Mouse (Mus musculus) fat pad, adult 2 months (tissue): ENCODE measurements at regions not wholly inside any gene's neighbourhood (a gene's known extent, or its start where the extent isn't known, plus 50 kb on each side); places are given as distances from the start of the nearest gene placed in this dataset.

Experiments
- DNase-seq: peaks from one replicate; pipeline ENCODE4 v3.0.0-alpha.2; 2011; ENCODE audit warnings: low read depth, low spot score; ENCODE audit errors: extremely low read depth

DNA sequence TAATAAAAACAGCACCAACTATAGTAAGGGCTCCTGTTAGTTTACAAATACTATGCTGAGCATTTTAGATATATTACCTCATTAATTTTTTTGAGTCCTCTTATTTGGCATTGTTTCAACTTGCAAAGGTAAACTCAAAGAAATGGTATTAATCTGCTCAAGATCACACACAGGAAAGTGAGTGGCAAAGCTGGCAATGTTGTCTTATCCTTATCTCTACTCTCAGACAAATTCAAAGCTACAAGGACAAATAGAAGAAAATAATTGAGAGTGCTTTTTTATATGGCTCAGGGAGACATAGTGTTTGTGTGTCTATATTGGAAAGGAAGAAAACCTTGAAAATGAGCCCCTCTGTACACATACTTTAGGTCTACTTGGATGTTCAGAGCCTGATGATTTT is 411.9 kb upstream of the Mgat4c start:
- DNase-seq, result no peak

DNA sequence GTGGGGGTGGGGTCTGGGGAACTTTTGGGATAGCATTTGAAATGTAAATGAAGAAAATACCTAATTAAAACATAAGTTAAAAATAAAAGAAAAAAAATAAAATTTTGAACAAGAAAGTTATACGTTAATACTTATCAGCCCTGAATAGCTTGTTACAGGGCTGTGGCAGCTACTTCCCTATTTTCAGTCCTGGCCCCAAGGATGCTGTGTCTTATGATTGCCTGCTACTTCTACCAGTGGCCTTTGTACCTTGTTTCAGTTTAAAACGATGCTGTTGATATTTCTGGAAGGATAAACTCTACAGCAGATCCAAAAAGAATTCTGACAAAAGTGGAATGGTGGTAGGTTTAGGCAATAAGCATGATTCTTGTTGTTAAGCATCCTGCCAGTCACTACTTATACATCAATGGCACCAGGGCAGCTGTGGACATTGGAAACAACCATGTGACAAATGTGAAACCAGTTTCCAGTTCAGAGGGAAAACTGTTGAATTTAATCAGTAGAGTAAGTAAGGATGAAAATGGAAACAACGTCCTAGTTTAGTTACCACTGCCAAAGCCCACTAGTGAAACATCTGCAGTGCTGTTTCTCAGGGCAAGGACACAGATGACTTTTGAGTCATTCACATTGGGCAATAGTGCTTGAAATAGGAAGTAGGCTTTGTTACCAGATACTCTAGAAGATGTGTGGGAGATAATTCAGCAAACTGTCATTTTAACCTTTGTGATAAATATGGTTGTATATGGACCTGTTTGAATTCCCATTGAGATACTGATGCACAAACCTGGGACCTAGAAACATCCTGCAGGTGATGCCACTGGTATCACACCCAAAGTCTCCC is 409.6 kb upstream of the Mgat4c start:
- DNase-seq, result no peak

DNA sequence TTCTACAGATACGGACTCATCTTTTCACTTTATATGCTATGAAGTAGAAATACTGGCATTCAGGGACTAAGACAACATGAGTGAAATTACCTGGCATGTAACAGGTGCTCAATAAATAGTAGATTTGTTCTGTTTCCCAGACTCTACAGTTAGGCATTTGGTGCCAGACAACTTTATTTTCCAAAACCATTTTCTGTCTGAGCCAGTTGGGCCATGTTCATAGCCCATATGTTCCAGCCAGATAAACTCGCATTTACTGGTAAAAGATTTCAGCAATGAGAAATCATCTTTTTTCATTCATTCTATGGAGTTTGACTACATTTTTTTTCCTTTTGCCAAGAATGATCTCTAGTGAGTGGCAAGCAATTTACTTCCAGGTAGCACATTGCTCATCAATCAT is 393.2 kb upstream of the Mgat4c start:
- no peak for DNase-seq

DNA sequence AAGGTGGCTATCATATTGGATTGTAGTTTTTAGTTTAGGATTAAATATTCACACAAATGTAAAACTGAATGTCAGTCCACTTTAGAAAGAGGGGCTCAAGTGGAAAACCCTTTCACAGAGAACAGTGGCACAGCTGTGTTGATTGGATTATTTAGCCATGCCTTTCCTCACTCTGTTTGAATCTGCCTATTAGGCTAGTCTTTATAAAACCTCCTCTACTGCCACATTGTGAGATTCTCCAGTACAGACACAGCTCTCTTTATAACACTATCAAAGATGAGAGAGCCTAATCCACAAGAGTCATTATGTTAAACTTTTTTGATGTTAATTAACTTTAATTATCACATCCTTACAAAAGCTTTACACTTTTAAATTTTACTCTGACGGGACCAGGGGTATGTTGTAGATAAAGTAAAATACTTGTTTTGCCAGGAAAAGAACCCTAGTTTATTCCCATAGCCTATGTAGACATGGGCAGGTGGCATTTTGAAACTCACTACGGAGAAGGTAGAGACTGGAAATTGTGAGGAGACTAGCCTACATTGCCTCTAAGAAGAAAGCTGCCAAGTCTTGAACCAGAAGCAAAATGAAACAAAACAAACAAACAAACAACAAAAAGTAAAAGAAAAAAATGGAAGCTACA is 379.0 kb upstream of the Mgat4c start:
- no peak for DNase-seq

DNA sequence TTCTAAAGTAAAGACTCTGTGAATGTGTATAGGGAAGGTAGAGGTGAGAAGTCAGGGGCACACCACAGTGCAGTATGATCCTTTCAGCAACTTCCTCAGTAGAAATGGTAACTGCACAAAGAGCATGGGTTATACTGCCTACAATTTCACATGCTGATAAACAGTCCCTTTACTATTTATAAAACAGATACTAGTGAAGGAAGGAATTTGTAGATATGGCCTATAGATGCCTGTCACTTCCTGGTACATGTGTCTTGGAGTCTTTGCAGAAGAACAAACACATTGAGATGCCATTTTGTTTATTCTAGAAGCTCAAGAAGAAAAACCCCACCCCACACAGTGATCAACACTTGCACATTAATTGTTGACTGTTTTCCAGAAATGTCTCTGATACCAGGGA is 377.2 kb upstream of the Mgat4c start:
- no peak for DNase-seq

DNA sequence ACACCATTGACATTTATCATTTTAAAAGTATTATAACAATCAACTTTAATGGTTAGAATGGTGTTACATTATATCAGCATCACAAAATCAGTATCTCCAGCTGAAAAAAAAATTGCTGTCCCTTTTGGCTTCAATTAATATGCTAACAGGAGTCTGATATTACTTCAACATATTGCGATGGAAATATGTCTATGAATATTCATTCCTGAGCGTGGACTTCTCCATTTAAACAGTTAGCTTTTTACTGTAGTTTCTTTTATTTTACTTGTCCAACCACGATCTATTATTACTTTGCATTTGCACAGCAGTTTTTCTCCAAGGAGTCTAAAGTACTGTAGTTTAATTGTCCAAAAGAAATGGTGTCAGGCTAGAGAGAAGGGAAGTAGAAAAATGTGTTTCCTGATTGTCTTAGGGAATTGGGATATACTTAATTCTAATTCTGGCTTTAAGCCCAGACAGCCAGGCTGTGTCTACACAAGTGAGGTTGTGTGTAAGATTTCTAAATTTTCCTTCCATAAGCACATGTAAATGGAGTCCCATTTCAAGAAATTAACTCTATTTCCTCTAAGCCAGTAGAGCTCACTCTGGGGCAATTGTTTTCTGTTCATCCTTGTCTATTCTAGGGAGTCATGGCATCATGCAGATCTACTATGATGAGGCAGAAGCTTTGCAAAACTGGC is 364.5 kb upstream of the Mgat4c start:
- no peak for DNase-seq

DNA sequence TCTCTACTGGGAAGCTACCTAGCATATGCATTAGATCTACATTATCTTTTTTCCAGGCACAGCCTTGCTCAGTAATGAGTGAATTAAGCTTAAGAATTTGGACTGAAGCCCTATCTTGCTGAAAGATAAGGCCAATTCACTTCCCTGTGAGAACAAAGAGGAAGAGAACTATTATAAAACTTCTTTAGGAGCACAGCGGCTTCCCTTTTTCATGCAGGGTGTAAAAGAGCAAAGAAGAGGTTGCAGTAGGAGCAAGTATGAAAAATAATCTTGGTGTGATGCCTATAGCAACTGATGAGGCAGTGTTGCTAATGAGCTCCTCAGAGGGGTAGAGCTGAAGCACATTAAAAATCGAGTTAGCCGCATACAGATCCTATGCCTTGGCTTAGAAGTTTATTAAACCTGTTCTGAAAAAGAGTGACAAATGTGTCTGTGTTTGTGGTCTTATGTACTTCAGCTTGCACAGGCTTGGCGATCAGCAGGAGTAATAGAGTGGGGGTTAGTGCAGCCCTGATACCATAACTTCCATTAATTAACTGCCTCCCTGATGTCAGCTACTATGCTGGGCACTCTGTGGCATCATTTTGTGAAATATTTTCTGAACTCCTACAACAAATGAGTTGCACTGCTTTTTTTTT is 360.1 kb upstream of the Mgat4c start:
- no peak for DNase-seq

DNA sequence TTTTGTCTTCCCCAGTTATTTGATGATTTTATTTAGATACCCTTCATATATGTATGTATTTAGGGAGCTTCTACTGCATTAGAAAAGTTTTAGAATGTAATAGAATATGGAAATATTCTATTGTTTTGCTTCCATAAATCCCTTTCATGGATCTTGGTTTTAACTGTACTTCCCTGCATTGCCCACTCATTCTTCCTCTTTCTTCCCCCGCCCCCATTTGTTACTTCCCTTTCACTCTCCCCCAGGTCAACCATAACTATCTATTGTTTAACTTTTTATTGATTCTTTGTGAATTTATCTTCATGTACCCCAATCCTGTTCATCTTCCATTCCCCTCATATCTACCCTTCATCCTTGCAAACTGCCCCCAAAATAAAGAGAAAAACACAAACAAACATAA is 356.8 kb upstream of the Mgat4c start:
- no peak for DNase-seq

DNA sequence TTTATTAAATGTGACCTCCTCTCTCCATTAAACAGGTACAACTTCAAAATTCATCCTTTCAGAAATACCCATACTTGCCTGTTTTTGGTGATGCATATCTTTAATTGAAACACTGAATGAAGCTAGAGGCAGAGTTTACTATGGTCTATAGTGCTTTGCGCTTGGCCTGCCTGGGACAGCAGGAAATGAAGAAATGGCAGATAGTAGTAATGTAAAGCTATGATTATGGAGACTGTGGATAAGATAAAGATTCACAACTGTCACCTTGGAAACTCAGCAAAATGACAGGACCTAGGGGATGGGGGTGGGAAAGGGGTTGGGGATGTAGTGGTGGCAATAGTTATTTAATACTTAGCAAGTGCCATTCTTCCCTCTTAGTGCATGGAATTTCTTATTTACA is 352.7 kb upstream of the Mgat4c start:
- DNase-seq, result no peak

DNA sequence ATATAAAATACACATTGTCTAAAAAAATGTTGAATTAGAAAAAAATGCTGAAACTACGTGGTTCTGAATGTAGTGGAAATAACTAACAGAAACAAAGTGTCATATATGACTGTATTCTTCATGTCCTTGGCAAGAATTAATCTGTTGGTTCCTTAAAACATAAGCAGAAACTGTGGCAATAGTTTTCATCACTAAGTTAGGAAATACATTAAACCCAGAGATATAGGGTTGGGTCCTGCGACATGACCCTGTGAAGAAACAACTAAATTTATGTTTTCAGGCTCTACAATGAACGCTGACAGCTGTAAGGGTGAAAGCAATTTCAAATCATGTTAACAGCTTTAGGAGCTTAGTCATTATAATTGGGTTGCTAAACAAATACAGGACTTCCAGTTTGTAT is 351.2 kb upstream of the Mgat4c start:
- DNase-seq, result peak; percentile 2

DNA sequence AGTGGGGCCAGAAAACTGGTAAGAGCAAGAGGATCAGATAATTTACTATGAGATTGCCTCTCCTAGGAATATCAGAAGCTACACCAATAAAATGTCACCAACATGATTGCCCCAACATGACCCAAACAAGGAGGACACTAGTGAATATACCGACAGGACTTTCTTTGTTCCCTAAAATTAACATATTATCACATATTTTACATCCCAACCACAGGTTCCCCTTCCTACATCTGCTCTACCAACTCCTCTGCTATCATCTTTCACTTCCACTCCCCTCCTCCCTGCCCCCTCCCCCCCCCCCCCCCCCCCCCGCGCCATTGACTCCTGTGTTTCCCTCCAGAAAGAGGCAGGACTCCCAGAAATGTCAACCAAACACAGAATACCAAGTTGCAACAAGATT is 346.2 kb upstream of the Mgat4c start:
- DNase-seq, result no peak

DNA sequence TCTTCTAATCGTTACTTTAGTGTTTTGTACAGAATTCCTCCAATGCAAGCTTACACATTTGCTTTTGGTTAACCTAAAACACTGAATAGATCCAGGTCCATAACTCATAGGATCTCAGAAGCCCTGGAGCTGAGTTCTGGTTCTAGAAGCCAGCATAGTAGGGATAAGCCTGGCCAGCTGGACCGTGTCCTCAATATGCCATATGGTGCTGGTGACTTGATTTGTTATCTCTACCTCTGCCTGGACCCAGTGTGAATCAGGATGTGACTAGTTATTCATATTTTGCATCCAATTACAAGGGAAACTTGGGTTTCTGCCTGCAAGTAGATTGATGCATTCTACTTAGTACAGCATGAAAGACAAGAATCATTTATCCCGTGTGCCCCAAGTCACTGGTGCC is 341.7 kb upstream of the Mgat4c start:
- DNase-seq, result no peak

DNA sequence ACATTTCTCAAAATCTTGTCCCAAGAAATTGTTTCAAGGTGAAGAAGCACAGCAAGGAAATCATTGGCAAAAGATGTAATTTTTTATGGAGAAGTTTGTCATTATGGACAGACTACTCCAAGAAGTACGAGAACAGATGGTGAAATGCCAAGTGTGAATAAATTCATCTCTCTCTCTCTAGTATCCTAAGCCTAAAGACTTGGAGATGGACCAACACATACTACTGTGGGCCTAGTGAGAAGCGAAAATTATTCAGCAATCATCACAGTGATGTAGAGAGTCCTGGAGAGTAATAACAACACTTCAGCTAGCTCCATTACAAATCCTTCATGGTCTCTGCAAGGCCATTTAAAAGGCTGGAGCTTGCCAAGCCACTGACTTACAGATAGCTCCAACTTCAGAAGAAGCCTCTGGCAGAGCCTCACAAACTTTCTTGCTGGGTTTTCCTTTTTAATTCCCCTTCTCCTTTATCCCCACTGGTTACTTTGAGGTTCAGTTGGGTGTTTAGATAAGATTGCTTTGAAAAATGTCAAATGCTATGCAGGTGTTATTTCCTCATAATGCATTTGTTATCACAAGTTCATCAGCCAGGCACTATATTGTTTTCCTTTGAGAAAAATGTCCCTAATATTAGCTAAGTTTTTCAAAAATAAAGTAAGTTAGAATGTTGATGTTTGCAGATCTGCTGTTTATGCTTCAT is 330.9 kb upstream of the Mgat4c start:
- no peak for DNase-seq

DNA sequence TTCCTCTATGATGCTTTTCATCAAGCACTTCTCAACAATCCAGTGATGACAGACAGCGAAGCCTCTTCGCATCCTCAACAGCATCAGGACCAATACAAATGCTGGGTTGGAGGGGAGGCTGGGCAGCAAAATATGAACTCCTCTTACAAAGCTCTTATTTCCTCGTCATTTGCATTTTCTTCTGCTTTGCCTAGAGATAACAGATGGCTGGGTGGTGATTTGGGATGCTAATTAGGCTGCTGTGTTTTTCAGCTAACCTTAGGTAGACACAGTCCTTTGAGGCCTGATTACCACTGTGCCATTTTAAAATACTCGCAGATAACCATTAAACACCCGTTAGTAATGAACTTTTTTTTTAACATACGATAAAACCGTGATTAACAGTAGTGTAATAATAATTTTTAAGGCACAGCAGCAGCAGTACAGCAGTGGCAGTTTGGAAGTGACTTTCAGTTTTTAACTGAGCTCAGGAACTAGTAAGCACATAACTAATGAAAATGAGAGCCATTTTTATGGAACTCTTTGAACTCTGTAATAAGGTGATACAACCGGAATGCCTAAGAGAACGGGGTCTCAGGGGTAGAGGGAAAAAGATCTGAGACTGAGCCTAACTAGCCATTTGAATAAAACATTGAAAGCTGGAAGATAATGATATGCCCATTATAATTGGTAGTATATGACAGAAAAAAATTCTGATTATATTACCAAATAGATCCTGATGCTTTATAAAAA is 307.3 kb upstream of the Mgat4c start:
- no peak for DNase-seq

DNA sequence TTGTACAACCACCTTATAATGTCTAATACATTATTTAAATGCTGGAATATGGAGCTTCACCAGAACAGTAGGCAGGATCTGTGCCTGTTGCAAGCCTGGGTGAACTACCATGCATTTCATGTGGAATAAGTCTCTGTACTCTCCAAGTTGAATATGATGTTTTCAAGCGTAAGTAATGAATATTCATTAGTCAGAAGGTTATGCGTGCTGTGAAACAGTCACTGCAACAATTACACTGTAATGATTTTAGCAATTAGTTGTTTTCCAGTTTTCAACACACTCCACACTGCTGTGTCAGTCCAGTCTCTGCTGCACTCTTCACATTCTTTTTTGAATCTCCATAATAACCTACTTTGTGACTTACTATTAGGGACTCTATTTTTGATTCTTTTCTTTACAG is 287.9 kb upstream of the Mgat4c start:
- no peak for DNase-seq

DNA sequence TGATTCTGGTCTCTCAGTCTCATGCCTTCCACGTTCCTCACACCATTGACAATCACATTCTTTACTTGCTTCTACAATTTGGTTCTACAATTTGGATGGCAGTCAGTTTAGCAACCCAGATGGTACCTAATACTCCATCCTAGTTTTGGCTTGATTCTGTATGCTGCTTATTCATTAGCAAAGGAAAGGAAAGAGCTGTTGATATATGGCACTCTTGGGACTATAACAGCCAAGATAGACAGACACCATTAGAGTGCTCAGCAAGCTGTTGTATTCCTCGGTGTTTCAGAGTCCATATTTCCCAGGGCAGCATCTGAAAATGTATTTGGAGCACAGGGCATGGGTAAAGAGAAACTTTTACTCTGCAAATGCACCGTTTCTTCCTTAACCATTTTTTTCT is 282.1 kb upstream of the Mgat4c start:
- DNase-seq, result no peak

DNA sequence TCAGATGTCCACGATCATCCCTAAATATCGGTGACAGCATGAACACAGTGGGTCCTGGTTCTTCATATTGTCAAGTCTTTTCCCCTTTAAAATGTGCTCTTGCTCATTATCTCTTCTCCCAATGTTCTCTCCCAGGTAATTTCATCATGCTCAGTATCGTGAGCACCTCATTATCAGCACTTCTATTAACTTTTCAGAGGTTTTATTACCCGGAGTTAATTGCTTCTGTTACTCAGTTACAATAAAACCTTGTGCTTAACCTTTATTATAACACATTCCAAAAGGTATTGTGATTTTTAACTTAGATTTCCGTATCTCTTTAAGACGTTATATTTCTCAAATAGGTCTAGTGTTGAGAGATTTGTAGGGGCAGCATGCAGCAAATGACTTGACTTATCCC is 266.0 kb upstream of the Mgat4c start:
- no peak for DNase-seq

DNA sequence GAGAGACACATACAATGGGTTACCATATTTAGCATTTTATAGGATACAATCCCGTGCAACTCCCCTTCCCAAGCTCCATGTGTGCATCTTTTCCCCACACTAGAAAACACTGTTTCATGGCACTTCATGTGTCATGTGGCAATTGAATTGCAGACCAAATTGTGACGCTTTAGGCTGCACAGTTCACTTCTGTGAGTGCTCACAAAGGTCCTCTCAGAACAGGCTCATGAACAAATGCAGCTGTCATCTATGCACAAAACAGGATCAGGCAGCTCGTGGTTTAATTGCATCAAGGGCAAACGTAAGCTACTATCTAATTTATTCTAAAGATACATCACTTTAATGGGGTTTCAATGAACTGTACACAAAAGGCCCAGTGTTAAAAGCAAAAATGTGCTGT is 258.7 kb upstream of the Mgat4c start:
- no peak for DNase-seq
